Mouse (Mus musculus) kidney, embryonic 16.5 days (tissue): ENCODE results near the gene Gm16253. TPM values are rescaled to one million over a fixed set of nuclear protein-coding genes. Genes with fewer than 3 reads are reported as not detected.

Experiments
- ATAC-seq: fragments of 200-750 bp; cut with Nextera tagmentation; 2 replicates; pipeline ENCODE4 v1.8.0; 2017; ENCODE audit warnings: moderate TSS enrichment; ENCODE audit not compliant: low FRiP score, low TSS enrichment
- H3K27ac ChIP-seq: fragments of 300-500 bp; sonication (generic); 2 replicates; pipeline ENCODE4 v1.5.1; 2014; ENCODE audit warnings: low read length
- H3K27me3 ChIP-seq: fragments of 300-500 bp; sonication (generic); 2 replicates; pipeline ENCODE4 v1.6.1; 2014; ENCODE audit warnings: low read length, control low read depth, mixed read lengths; ENCODE audit not compliant: insufficient read depth
- H3K36me3 ChIP-seq: fragments of 300-500 bp; sonication (generic); 2 replicates; pipeline ENCODE4 v1.6.1; 2014; ENCODE audit warnings: low read length, control low read depth, mixed read lengths; ENCODE audit not compliant: insufficient read depth
- H3K4me1 ChIP-seq: fragments of 300-500 bp; sonication (generic); 2 replicates; pipeline ENCODE4 v1.6.1; 2014; ENCODE audit warnings: low read length, control low read depth, mixed read lengths; ENCODE audit not compliant: insufficient read depth
- H3K4me2 ChIP-seq: fragments of 300-500 bp; sonication (generic); replicated peaks from 2 replicates; pipeline ENCODE4 v1.6.1; 2014; ENCODE audit warnings: low read depth, low read length
- H3K4me3 ChIP-seq: fragments of 300-500 bp; sonication (generic); 2 replicates; pipeline ENCODE4 v1.5.1; 2014; ENCODE audit warnings: mild to moderate bottlenecking, low read length
- H3K9ac ChIP-seq: fragments of 300-500 bp; sonication (generic); replicated peaks from 2 replicates; pipeline ENCODE4 v1.6.1; 2014; ENCODE audit warnings: low read length
- H3K9me3 ChIP-seq: fragments of 300-500 bp; sonication (generic); 2 replicates; pipeline ENCODE4 v1.6.1; 2016; ENCODE audit warnings: low read length, control low read depth
- WGBS: fragments of 180-500 bp; shearing (Covaris S2); extraction: QIAGEN DNeasy Blood & Tissue Kit; methylation state at CpG from one replicate; pipeline ENCODE4 v1.1.7; 2014; 5-methylcytosine and 5-hydroxymethylcytosine counted together
- polyA plus RNA-seq: library from polyadenylated mRNA; unstranded; fragments of >200 nt; fragmentation: Nextera tagmentation; extraction: Ambion mirVana; gene quantifications from 2 replicates; pipeline ENCODE4 v1.2.1, GENCODE M21; 2015

The Gm16253 gene
- polyA plus RNA-seq, 1 experiment from 2014 or later, result 1.3 TPM

DNA sequence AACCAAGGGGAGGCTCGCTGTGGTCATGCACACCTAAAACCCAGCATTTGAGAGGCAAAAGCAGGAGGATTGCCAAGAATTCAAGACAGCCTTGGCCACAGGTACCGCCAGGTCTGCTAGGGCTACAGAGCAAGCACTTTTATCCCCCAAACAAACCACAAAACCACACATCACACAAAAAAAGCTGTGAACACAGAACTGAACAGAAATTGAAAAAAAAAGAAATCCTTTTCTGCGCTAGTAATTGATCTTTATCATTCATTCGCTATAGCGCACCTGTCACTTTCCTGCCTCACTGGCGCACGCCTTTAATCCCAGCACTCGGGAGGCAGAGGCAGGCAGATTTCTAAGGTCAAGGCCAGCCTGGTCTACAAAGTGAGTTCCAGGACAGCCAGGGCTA is 13.5 kb upstream of the Gm16253 start:
- ATAC-seq, result no peak
- Histone ChIP-seq H3K27me3 (no peaks in the 10 kb centered on the region), H3K4me2 (no peak overlapping the region), H3K27ac (peak overlapping the region; percentile 86; the same call in 1 of the 2 replicates), H3K36me3 (peaks cover 20% of the 10 kb centered on the region), H3K4me3 (no peak overlapping the region), H3K9me3 (no peaks in the 10 kb centered on the region), H3K4me1 (peaks cover 46% of the 10 kb centered on the region), H3K9ac (no peak overlapping the region)
- WGBS, result 89% methylated on average over 8 of the region's 8 CpGs

DNA sequence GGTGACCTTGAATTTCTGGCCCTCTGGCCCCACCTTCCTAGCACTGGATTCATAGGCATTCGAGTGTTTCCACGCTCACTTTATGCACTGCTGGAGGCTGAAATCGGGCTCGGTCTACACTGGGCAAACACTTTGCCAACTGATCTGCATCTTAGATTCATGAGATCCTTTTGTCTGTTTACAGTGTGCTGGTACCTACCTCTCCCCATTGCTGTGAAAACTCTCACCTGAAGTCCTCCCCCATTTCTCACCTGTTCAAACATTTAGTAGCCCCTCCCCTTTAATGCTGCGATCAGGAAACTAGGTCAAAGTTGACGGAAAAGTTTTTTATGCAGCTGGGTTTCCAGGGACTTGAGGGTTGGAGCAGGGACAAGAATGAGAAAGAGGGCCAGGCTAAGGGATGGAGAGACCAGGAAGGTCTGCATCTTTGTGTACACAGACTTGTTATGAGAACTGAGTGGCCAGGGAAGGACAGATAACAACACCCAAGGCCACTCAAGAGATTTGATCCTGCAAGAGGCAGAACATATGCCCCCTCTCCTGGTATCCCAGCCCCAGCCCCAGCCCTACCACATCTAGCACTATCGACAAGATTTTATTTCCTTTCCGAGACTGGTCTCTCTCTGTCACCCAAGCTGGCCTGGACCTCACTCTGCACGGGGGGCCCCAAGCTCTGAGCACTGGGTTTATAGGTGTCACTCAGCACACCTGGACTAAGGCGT is 12.7 kb upstream of the Gm16253 start:
- Histone ChIP-seq H3K9me3 (no peaks in the 10 kb centered on the region), H3K36me3 (peaks cover 20% of the 10 kb centered on the region), H3K4me2 (peak overlapping the region; percentile 36), H3K27me3 (no peaks in the 10 kb centered on the region), H3K4me3 (no peak overlapping the region; the same call in 1 of the 2 replicates), H3K4me1 (peaks cover 46% of the 10 kb centered on the region), H3K27ac (peak overlapping the region; percentile 86), H3K9ac (peak overlapping the region; percentile 33; the same call in 1 of the 2 replicates)
- ATAC-seq, result peak; percentile 46
- WGBS, result 29% methylated on average over 10 of the region's 10 CpGs

DNA sequence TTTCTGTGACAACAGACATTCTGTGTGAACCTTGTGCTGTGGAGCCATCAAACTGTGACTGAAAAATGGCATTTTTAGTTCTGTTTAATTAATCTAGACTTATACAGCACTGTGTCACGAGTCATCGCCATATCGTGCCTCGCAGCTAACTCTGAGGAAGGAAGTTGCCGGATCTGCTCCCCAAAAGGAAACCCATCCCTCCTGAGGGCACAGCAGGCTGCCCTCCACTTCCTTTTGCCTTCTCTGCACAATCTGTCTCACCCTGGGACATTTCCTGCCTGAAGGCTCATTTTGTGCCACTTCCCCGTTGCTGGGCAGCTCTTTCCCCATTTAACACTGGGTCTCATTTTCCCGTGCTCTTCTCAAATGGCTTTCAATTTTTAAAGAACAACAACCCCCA is 12.2 kb upstream of the Gm16253 start:
- no peak overlapping the region; the same call in 1 of the 2 replicates for H3K4me3 ChIP-seq

DNA sequence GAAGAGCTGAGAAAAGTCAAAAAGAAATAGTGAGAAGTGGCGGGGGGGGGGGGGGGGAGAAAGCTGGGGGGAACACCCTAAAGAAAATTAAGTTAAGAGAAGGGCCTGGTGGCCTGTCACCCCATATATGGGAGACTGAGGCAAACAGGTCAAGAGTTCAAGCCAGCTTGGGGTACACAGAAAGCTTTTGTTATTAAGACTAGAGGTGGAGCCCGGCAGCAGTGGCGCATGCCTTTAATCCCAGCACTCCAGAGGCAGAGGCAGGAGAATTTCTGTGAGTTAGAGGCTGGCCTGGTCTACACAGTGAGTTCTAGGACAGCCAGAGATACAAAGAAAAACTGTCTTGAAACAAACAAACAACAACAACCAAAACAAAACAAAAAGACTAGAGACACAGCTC is 11.7 kb upstream of the Gm16253 start:
- no peaks in the 10 kb centered on the region for H3K27me3 ChIP-seq
- 0 out of 2 replicates have a peak overlapping the region, but pooled peaks have one; percentile 36 for H3K4me2 ChIP-seq
- peaks cover 37% of the 10 kb centered on the region for H3K4me1 ChIP-seq
- WGBS, result 98% methylated on average over 2 of the region's 3 CpGs
- H3K4me3 ChIP-seq, result no peak overlapping the region
- H3K9ac ChIP-seq, result no peak overlapping the region
- H3K27ac ChIP-seq, result peak overlapping the region; percentile 86
- no peak for ATAC-seq
- H3K36me3 ChIP-seq, result peaks cover 14% of the 10 kb centered on the region
- H3K9me3 ChIP-seq, result no peaks in the 10 kb centered on the region

More for the DNA sequence above, 12.2 kb upstream of the Gm16253 start:
- H3K9me3 ChIP-seq, result no peaks in the 10 kb centered on the region
- peaks cover 18% of the 10 kb centered on the region for H3K36me3 ChIP-seq
- 14% methylated on average over 7 of the region's 7 CpGs for WGBS
- peak overlapping the region; percentile 36 for H3K4me2 ChIP-seq
- peak; percentile 47 for ATAC-seq
- no peaks in the 10 kb centered on the region for H3K27me3 ChIP-seq
- H3K4me1 ChIP-seq, result peaks cover 42% of the 10 kb centered on the region
- peak overlapping the region; percentile 86 for H3K27ac ChIP-seq
- H3K9ac ChIP-seq, result peak overlapping the region; percentile 33; the same call in 1 of the 2 replicates

DNA sequence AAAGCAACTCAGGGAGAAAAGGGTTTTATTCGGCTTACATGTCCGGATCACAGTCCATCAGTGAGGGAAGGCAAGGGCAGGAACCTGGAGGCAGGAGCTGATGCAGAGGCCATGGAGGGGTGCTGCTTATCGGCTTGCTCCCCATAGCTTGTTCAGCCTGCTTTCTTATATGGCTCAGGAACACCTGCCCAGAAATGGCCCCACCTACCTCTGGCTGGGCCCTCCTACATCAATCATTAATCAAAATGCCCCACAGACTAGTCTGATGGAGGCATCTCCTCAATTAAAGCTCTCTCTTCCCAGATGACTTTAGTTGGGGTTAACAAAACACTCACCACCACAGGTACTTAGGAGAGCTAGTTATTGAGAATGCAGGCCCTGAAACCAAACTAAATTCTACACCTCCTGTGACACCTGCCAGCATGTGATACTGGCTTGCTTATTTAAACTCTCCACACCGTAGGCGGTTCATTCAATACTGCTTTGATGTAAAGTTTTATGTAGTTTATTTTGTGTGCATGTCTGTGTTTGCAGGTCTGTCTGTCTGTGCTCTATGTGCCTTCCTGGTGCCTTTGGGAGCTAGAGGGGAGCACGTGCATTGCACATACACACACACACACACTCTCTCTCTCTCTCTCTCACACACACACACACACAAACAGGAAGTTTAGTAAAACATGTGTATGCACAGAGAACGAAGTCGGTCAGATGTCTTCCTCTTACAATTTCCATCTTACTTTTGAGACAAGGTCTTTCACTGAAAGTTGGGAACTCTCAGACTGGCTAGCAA is 9.9 kb upstream of the Gm16253 start:
- no peak overlapping the region for H3K4me2 ChIP-seq
- H3K27me3 ChIP-seq, result no peaks in the 10 kb centered on the region
- H3K4me1 ChIP-seq, result peaks cover 25% of the 10 kb centered on the region
- WGBS, result 70% methylated on average over 8 of the region's 8 CpGs
- H3K36me3 ChIP-seq, result no peaks in the 10 kb centered on the region
- no peak for ATAC-seq
- no peak overlapping the region for H3K4me3 ChIP-seq
- 0 out of 2 replicates have a peak overlapping the region, but pooled peaks have one; percentile 29 for H3K27ac ChIP-seq
- H3K9me3 ChIP-seq, result no peaks in the 10 kb centered on the region
- no peak overlapping the region for H3K9ac ChIP-seq

DNA sequence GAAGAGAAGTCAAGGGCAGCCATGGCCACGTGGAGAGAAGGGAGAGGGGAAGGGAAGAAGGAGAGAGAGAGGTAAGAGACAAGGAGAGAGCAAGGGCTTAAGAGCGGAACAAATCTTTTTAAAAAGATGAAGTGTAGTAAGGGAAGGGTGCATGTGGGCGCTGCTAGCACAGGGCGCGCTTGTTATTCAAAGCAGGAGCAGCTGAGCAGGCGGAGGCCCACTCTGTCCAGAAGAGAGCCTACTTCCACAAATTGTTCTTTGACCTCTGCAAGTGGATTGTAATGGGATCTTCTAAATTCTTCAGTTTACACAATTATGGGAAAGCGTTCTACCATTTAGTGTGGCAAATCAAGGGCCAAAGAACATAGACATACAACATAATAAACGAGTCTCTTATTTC is 8.2 kb upstream of the Gm16253 start:
- H3K4me2 ChIP-seq, result no peak overlapping the region
- 71% methylated on average over 8 of the region's 8 CpGs for WGBS
- peaks cover 22% of the 10 kb centered on the region for H3K4me1 ChIP-seq
- peak overlapping the region; percentile 15; the same call in 1 of the 2 replicates for H3K27ac ChIP-seq
- H3K9ac ChIP-seq, result no peak overlapping the region
- no peaks in the 10 kb centered on the region for H3K27me3 ChIP-seq
- no peak for ATAC-seq
- no peaks in the 10 kb centered on the region for H3K36me3 ChIP-seq
- no peak overlapping the region for H3K4me3 ChIP-seq
- H3K9me3 ChIP-seq, result no peaks in the 10 kb centered on the region

DNA sequence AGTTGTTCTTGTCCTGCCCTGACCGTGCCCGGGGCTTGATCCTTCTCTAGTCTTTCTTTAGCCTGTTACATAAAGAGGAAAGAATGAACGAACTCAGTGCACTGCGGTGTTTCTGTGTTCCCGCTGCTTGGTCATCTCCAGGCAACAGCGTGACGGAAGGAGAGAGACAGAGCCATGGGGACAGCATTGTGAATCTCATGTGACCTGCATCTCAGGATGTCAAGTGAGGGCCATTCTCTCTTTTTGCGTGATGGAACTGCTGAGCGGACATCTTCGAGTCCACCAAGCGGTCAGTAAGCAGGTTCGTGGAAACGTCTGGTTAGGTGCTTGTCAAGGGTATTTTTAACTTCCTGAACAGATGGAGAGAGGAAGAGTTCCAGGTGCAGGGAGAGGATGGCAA is 7.3 kb upstream of the Gm16253 start:
- Histone ChIP-seq H3K36me3 (no peaks in the 10 kb centered on the region), H3K9me3 (no peaks in the 10 kb centered on the region), H3K4me2 (no peak overlapping the region), H3K27ac (no peak overlapping the region), H3K4me3 (no peak overlapping the region), H3K9ac (no peak overlapping the region), H3K4me1 (peaks cover 15% of the 10 kb centered on the region), H3K27me3 (no peaks in the 10 kb centered on the region)
- WGBS, result 91% methylated on average over 13 of the region's 13 CpGs
- ATAC-seq, result no peak

DNA sequence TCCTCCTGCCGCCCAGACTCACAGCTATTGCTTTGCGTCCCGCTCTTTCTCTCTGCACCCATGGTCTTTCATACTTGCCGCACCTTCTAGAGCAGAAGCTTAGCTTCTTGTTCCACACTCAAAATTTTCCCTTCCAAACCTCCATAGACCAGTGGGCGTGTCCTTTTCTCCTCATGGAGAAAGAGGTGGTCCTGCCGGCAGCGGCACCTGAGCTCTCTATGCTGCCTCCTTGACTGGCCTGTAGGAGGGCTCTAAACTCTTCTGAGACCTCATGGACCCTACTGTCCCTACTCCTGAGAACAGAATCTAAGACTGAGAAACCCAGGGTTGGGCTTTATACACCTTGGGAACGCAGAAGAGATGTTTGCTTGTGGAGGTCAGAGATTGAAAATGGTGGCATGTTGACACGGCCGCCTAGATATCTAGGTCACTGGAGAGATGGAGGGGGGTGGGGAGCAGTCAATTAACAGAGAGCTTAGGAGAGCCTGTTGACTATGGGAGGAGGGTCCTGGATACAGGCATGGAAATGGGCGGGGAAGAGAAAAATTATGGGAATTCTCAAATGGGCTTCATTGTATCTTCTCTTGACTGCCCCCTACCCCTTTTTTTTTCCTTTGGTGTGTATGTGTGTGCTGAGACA is 6.7 kb upstream of the Gm16253 start:
- Histone ChIP-seq H3K27me3 (no peaks in the 10 kb centered on the region), H3K9ac (no peak overlapping the region), H3K4me3 (no peak overlapping the region), H3K36me3 (no peaks in the 10 kb centered on the region), H3K4me1 (peaks cover 11% of the 10 kb centered on the region), H3K4me2 (no peak overlapping the region), H3K27ac (peak overlapping the region; percentile 63; the same call in 1 of the 2 replicates), H3K9me3 (no peaks in the 10 kb centered on the region)
- ATAC-seq, result no peak
- 89% methylated on average over 11 of the region's 11 CpGs for WGBS

DNA sequence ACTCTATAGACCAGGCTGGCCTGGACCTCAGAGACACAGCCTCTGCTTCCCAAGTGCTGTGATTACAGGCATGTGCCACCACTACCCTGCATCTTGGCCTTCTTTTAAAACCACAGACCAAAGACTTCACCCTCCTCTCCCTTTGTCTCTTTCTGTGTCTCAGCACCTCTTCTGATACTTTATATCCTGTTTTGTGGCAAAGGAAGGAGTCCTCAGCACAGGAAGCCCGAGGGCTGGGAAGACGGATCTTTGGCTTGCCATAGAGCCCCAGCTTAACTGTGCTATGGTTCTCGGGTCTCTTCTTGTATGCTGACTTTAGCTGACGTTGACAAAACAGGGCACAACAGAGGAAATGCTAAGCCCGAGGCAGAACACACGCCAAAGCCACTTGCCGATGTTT is 6.1 kb upstream of the Gm16253 start:
- H3K27ac ChIP-seq, result peak overlapping the region; percentile 63
- no peak overlapping the region; the same call in 1 of the 2 replicates for H3K9ac ChIP-seq
- no peaks in the 10 kb centered on the region for H3K36me3 ChIP-seq
- 64% methylated on average over 7 of the region's 7 CpGs for WGBS
- no peak overlapping the region for H3K4me3 ChIP-seq
- H3K27me3 ChIP-seq, result no peaks in the 10 kb centered on the region
- H3K9me3 ChIP-seq, result no peaks in the 10 kb centered on the region
- no peak for ATAC-seq
- H3K4me2 ChIP-seq, result no peak overlapping the region
- peaks cover 14% of the 10 kb centered on the region for H3K4me1 ChIP-seq
